Mouse (Mus musculus) liver, adult 2 months (tissue): ENCODE results near the gene Arpc1a. TPM values are rescaled to one million over a fixed set of nuclear protein-coding genes. Genes with fewer than 3 reads are reported as not detected.
"Not testable (repeated sequence)": the region's sequence is repeated elsewhere in the genome, so short reads cannot be mapped to it uniquely, and the experiment has no call there.

Source experiments
- DNase-seq: peaks from one replicate; pipeline ENCODE4 v3.0.0-alpha.2; 2011; ENCODE audit warnings: low read depth, low spot score; ENCODE audit errors: extremely low read depth
- H3K27ac ChIP-seq: fragments of 200-500 bp; replicated peaks from 2 replicates; pipeline ENCODE4 v1.5.1; 2012; ENCODE audit warnings: low read depth, mild to moderate bottlenecking, control low read depth, inconsistent platforms, low read length; ENCODE audit not compliant: insufficient read depth
- H3K27me3 ChIP-seq: fragments of 200-500 bp; 2 replicates; pipeline ENCODE4 v1.6.1; 2012; ENCODE audit warnings: mild to moderate bottlenecking, moderate library complexity, low read length, inconsistent platforms; ENCODE audit not compliant: control insufficient read depth, insufficient read depth
- H3K36me3 ChIP-seq: fragments of 200-500 bp; 2 replicates; pipeline ENCODE4 v1.6.1; 2012; ENCODE audit warnings: low read length, inconsistent platforms; ENCODE audit not compliant: control insufficient read depth, insufficient read depth
- H3K4me1 ChIP-seq: fragments of 200-500 bp; 2 replicates; pipeline ENCODE4 v1.6.1; 2011; ENCODE audit warnings: low read length; ENCODE audit not compliant: control insufficient read depth, insufficient read depth
- H3K4me3 ChIP-seq: fragments of 200-500 bp; 2 replicates; pipeline ENCODE4 v1.5.1; 2011; ENCODE audit warnings: low read depth, mild to moderate bottlenecking, control low read depth, low read length, moderate library complexity; ENCODE audit not compliant: insufficient read depth
- H3K79me2 ChIP-seq: fragments of 200-500 bp; 2 replicates; pipeline ENCODE4 v1.6.1; 2012; ENCODE audit warnings: inconsistent platforms, mild to moderate bottlenecking, low read length, moderate library complexity; ENCODE audit not compliant: control insufficient read depth, insufficient read depth
- H3K9ac ChIP-seq: fragments of 200-500 bp; 2 replicates; pipeline ENCODE4 v1.6.1; 2012; ENCODE audit warnings: low read depth, mild to moderate bottlenecking, control low read depth, inconsistent platforms, low read length
- CTCF ChIP-seq: fragments of 200-500 bp; IDR thresholded peaks from 2 replicates; pipeline ENCODE4 v1.5.1; 2011; ENCODE audit warnings: low read depth, low read length, control low read depth
- POLR2A ChIP-seq: fragments of 200-500 bp; IDR thresholded peaks from 2 replicates; pipeline ENCODE4 v1.6.1; 2011; ENCODE audit warnings: low read length, control low read depth; ENCODE audit not compliant: insufficient read depth; ENCODE audit errors: extremely low read depth
- WGBS: fragments of 180-500 bp; shearing (Covaris S2); methylation state at CpG from one replicate; pipeline ENCODE4 v1.1.7; 2018; 5-methylcytosine and 5-hydroxymethylcytosine counted together
- polyA plus RNA-seq: library from polyadenylated mRNA; depleted of rRNA; stranded (reverse); fragments of >200 nt; gene quantifications from 2 replicates; pipeline ENCODE4 v1.2.3, GENCODE M21; 2012
- total RNA-seq: library from RNA; depleted of rRNA; stranded (reverse); fragments of >200 nt; gene quantifications from 2 replicates; pipeline ENCODE4 v1.2.3, GENCODE M21; 2014

Arpc1a gene
- total and polyA plus RNA-seq, 2 experiments: 36.0 to 64.7 TPM

- no peak overlapping the region for H3K27ac ChIP-seq
- 94% methylated on average over 10 of the region's 10 CpGs for WGBS
Measured at GRCm38 (mm10) chr5:145098340-145098821, 14.8 kb downstream of the Arpc1a start.

GRCm38 (mm10) chr5:145100960-145101359, 17.3 kb downstream of the Arpc1a start:
- TF ChIP-seq CTCF: no peak
- no peak for TF ChIP-seq POLR2A
- DNase-seq: no peak
- Histone ChIP-seq H3K9ac (no peak overlapping the region), H3K27me3 (no peaks in the 10 kb centered on the region), H3K79me2 (no peaks in the 10 kb centered on the region), H3K4me1 (no peaks in the 10 kb centered on the region), H3K36me3 (peaks cover 38% of the 10 kb centered on the region), H3K27ac (no peak overlapping the region), H3K4me3 (no peak overlapping the region)
- WGBS: 98% methylated on average over 9 of the region's 9 CpGs

More at GRCm38 (mm10) chr5:145098340-145098821, 14.8 kb downstream of the Arpc1a start:
- DNase-seq: no peak
- Histone ChIP-seq H3K27me3 (no peaks in the 10 kb centered on the region), H3K36me3 (peaks cover 42% of the 10 kb centered on the region), H3K4me3 (no peak overlapping the region), H3K79me2 (0 out of 2 replicates have a peak, but pooled peaks cover 2% of the 10 kb centered on the region), H3K4me1 (no peaks in the 10 kb centered on the region), H3K9ac (no peak overlapping the region)
- TF ChIP-seq CTCF (no peak), POLR2A (no peak)

GRCm38 (mm10) chr5:145101451-145101850, 17.8 kb downstream of the Arpc1a start:
- WGBS: over 99% methylated on average over 11 of the region's 11 CpGs
- not testable (repeated sequence) for H3K79me2 ChIP-seq, H3K27me3 ChIP-seq, H3K9ac ChIP-seq, H3K27ac ChIP-seq, DNase-seq, H3K4me1 ChIP-seq, H3K4me3 ChIP-seq
- peaks cover 37% of the 10 kb centered on the region for H3K36me3 ChIP-seq

- H3K79me2 ChIP-seq: no peaks in the 10 kb centered on the region
- no peaks in the 10 kb centered on the region for H3K4me1 ChIP-seq
- TF ChIP-seq POLR2A: no peak
- TF ChIP-seq CTCF: no peak
- no peaks in the 10 kb centered on the region for H3K27me3 ChIP-seq
- no peak for DNase-seq
- no peak overlapping the region for H3K9ac ChIP-seq
- H3K36me3 ChIP-seq: peaks cover 42% of the 10 kb centered on the region
- no peak overlapping the region for H3K4me3 ChIP-seq
- 89% methylated on average over 4 of the region's 4 CpGs for WGBS
- no peak overlapping the region for H3K27ac ChIP-seq
Measured at GRCm38 (mm10) chr5:145102706-145103105, 19.1 kb downstream of the Arpc1a start.

- WGBS: 94% methylated on average over 9 of the region's 9 CpGs
Measured at GRCm38 (mm10) chr5:145104328-145104727, 20.7 kb downstream of the Arpc1a start.

GRCm38 (mm10) chr5:145105694-145106275, 22.2 kb downstream of the Arpc1a start:
- Histone ChIP-seq H3K36me3 (peaks cover 34% of the 10 kb centered on the region), H3K79me2 (no peaks in the 10 kb centered on the region), H3K9ac (no peak overlapping the region), H3K4me3 (no peak overlapping the region), H3K4me1 (no peaks in the 10 kb centered on the region), H3K27ac (no peak overlapping the region), H3K27me3 (no peaks in the 10 kb centered on the region)
- TF ChIP-seq CTCF: no peak
- TF ChIP-seq POLR2A: no peak
- 47% methylated on average over 9 of the region's 9 CpGs for WGBS
- DNase-seq: peak; percentile 58

More at GRCm38 (mm10) chr5:145104328-145104727, 20.7 kb downstream of the Arpc1a start:
- no peak for DNase-seq
- Histone ChIP-seq H3K27me3 (no peaks in the 10 kb centered on the region), H3K36me3 (peaks cover 41% of the 10 kb centered on the region), H3K79me2 (no peaks in the 10 kb centered on the region), H3K9ac (no peak overlapping the region), H3K4me1 (no peaks in the 10 kb centered on the region), H3K4me3 (no peak overlapping the region), H3K27ac (no peak overlapping the region)
- no peak for TF ChIP-seq CTCF
